Comparison of ENCODE assay signal across 7 mouse cellular contexts in genomic region chr6:135065236-135065957, GRCm38 (mm10). TPM values are rescaled to one million over a fixed set of nuclear protein-coding genes. Genes with fewer than 3 reads are reported as not detected.
A peak's percentile ranks its signal among the peaks of the same experiment; 100 is the strongest.
DNase-seq lines count a peak whose midpoint lies in the region; ATAC-seq lines count a peak whose summit lies in the region.

Gene Gprc5a (plus strand): TSS chr6:135065651.

- peak within 1 kb of the TSS; percentile 76 for H3K4me2 ChIP-seq in forebrain, embryonic 12.5 days
- peak within 1 kb of the TSS; percentile 85 for H3K4me2 ChIP-seq in hindbrain, embryonic 11.5 days (replicated peaks; ENCODE audit: low read depth, low read length)
- peak within 1 kb of the TSS; percentile 85 for H3K4me2 ChIP-seq in limb, embryonic 15.5 days
- H3K4me2 ChIP-seq in midbrain, embryonic 16.5 days (ENCODE audit: low read length): peak within 1 kb of the TSS; percentile 89

- peak; percentile 65 for ATAC-seq in forebrain, embryonic 12.5 days (ENCODE audit: low FRiP score)
- peak; percentile 69 for ATAC-seq in hindbrain, embryonic 11.5 days (ENCODE audit: low FRiP score)
- ATAC-seq in limb, embryonic 15.5 days (ENCODE audit: insufficient number of reproducible peaks, low FRiP score, low TSS enrichment, low read depth): no peak
- 0 out of 2 replicates have a peak, but pooled peaks have one; percentile 36 for ATAC-seq in midbrain, embryonic 16.5 days

- no peak within 1 kb of the TSS for H3K27ac ChIP-seq in forebrain, embryonic 12.5 days
- no peak within 1 kb of the TSS for H3K27ac ChIP-seq in hindbrain, embryonic 11.5 days (ENCODE audit: low read depth, low read length)
- H3K27ac ChIP-seq in limb, embryonic 15.5 days: no peak within 1 kb of the TSS
- H3K27ac ChIP-seq in midbrain, embryonic 16.5 days (ENCODE audit: low read length): no peak within 1 kb of the TSS

- under 1% methylated on average over 43 of the region's 44 CpGs for WGBS in forebrain, embryonic 12.5 days
- whole genome bisulfite sequencing in hindbrain, embryonic 11.5 days: under 1% methylated on average over 44 of the region's 44 CpGs
- WGBS in limb, embryonic 15.5 days: 1% methylated on average over 44 of the region's 44 CpGs
- under 1% methylated on average over 44 of the region's 44 CpGs for WGBS in midbrain, embryonic 16.5 days

- H3K4me3 ChIP-seq in forebrain, embryonic 12.5 days (replicated peaks): peak within 1 kb of the TSS; percentile 47
- H3K4me3 ChIP-seq in hindbrain, embryonic 11.5 days (ENCODE audit: low read depth, low read length): peak within 1 kb of the TSS; percentile 43
- H3K4me3 ChIP-seq in limb, embryonic 15.5 days: peak within 1 kb of the TSS; percentile 46
- peak within 1 kb of the TSS; percentile 46 for H3K4me3 ChIP-seq in midbrain, embryonic 16.5 days (ENCODE audit: low read depth, low read length)

- no peaks in the 10 kb centered on the region for H3K9me3 ChIP-seq in forebrain, embryonic 12.5 days
- no peaks in the 10 kb centered on the region for H3K9me3 ChIP-seq in hindbrain, embryonic 11.5 days (ENCODE audit: control insufficient read depth, low read length)
- H3K9me3 ChIP-seq in limb, embryonic 15.5 days: no peaks in the 10 kb centered on the region
- H3K9me3 ChIP-seq in midbrain, embryonic 16.5 days (replicated peaks; ENCODE audit: control insufficient read depth, low read length, poor library complexity, severe bottlenecking): no peaks in the 10 kb centered on the region

- H3K27me3 ChIP-seq in forebrain, embryonic 12.5 days: peaks cover 34% of the 10 kb centered on the region
- H3K27me3 ChIP-seq in hindbrain, embryonic 11.5 days (ENCODE audit: control insufficient read depth, insufficient read depth, low read length): peaks cover 7% of the 10 kb centered on the region
- peaks cover 4% of the 10 kb centered on the region; the same call in 1 of the 2 replicates for H3K27me3 ChIP-seq in limb, embryonic 15.5 days
- H3K27me3 ChIP-seq in midbrain, embryonic 16.5 days (ENCODE audit: control insufficient read depth, insufficient read depth, low read depth, low read length): peaks cover 16% of the 10 kb centered on the region

- no peaks in the 10 kb centered on the region for H3K36me3 ChIP-seq in forebrain, embryonic 12.5 days (replicated peaks)
- H3K36me3 ChIP-seq in hindbrain, embryonic 11.5 days (ENCODE audit: control insufficient read depth, insufficient read depth, low read length): no peaks in the 10 kb centered on the region
- no peaks in the 10 kb centered on the region for H3K36me3 ChIP-seq in limb, embryonic 15.5 days
- H3K36me3 ChIP-seq in midbrain, embryonic 16.5 days (ENCODE audit: control insufficient read depth, insufficient read depth, low read length): no peaks in the 10 kb centered on the region

- peak within 1 kb of the TSS; percentile 59 for H3K9ac ChIP-seq in forebrain, embryonic 12.5 days
- peak within 1 kb of the TSS; percentile 60 for H3K9ac ChIP-seq in hindbrain, embryonic 11.5 days (ENCODE audit: low read depth, low read length)
- H3K9ac ChIP-seq in limb, embryonic 15.5 days: 0 out of 2 replicates have a peak within 1 kb of the TSS, but pooled peaks have one; percentile 28
- H3K9ac ChIP-seq in midbrain, embryonic 16.5 days (ENCODE audit: low read depth, low read length): peak within 1 kb of the TSS; percentile 46

- peak; percentile 21 for DNase-seq in MEL-GATA-1-ER (ENCODE audit: extremely low read depth, low read depth)
- peak; percentile 62 for DNase-seq in adrenal gland, postnatal 14 days
- peak; percentile 71 for DNase-seq in hindbrain, embryonic 11.5 days (ENCODE audit: low spot score)
- peak; percentile 37 for DNase-seq in thymus, postnatal 14 days

- H3K4me1 ChIP-seq in forebrain, embryonic 12.5 days: peaks cover 28% of the 10 kb centered on the region
- H3K4me1 ChIP-seq in hindbrain, embryonic 11.5 days (replicated peaks; ENCODE audit: control insufficient read depth, insufficient read depth, low read length): peaks cover 5% of the 10 kb centered on the region
- H3K4me1 ChIP-seq in limb, embryonic 15.5 days: peaks cover 18% of the 10 kb centered on the region
- peaks cover 5% of the 10 kb centered on the region for H3K4me1 ChIP-seq in midbrain, embryonic 16.5 days (ENCODE audit: control insufficient read depth, insufficient read depth, low read length)

RNA-seq across cellular contexts. Expression of gene Gprc5a, which starts in this region (rescaled TPM):
- total RNA-seq in adrenal gland, postnatal 14 days (2021): 1.7 and 2.1 TPM in 2 replicates
- polyA plus RNA-seq in forebrain, embryonic 12.5 days (2016; fragmentation: Nextera tagmentation; extraction: Ambion mirVana): 1.7 and 1.8 TPM in 2 replicates
- 2.3 and 3.7 TPM in 2 replicates for polyA plus RNA-seq in hindbrain, embryonic 11.5 days (2014; fragmentation: Nextera tagmentation; extraction: Ambion mirVana)
- polyA plus RNA-seq in limb, embryonic 15.5 days (2015; fragmentation: Nextera tagmentation; extraction: Ambion mirVana): 10.0 and 11.8 TPM in 2 replicates
- polyA plus RNA-seq in midbrain, embryonic 16.5 days (2015; fragmentation: Nextera tagmentation; extraction: Ambion mirVana): 0.12 and 0.20 TPM in 2 replicates

Comparison
In these comparisons a context has a peak if more than half of its experiments do, and no peak if none do; other contexts are left out.
1. Peak in ATAC-seq, H3K4me3 ChIP-seq, H3K9ac ChIP-seq and H3K4me2 ChIP-seq in midbrain, embryonic 16.5 days; RNA of the gene not detected or under 1 TPM.
2. DNase-seq: peak in every context shown above with its lines; median percentile 71 in hindbrain, embryonic 11.5 days; 62 in adrenal gland, postnatal 14 days; 37 in thymus, postnatal 14 days; 21 in MEL-GATA-1-ER.